Mouse (Mus musculus) ovary, postnatal 36 days (tissue): Measurements from ENCODE around the gene Jaml.
A peak's percentile ranks its signal among the peaks of the same experiment; 100 is the strongest.

Experiments used
- DNase-seq: peaks from one replicate; pipeline ENCODE4 v3.0.0; 2022; ENCODE audit warnings: low spot score, mixed read lengths

Gene Jaml

GRCm38 (mm10) chr9:45121769-45122168, 42.8 kb downstream of the Jaml start:
- DNase-seq = peak; percentile 68

GRCm38 (mm10) chr9:45122209-45122761, 43.3 kb downstream of the Jaml start:
- peak; percentile 25 for DNase-seq

- DNase-seq = no peak
Observed at GRCm38 (mm10) chr9:45125211-45125610, 46.2 kb downstream of the Jaml start.

- DNase-seq = no peak
Observed at GRCm38 (mm10) chr9:45126941-45127340, 48.0 kb downstream of the Jaml start.

GRCm38 (mm10) chr9:45130119-45130518, 51.1 kb downstream of the Jaml start:
- no peak for DNase-seq

- DNase-seq = peak; percentile 49
Observed at GRCm38 (mm10) chr9:45133484-45134310, 54.7 kb downstream of the Jaml start.

- DNase-seq = no peak
Observed at GRCm38 (mm10) chr9:45136442-45137169, 57.6 kb downstream of the Jaml start.

- DNase-seq = peak; percentile 55
Observed at GRCm38 (mm10) chr9:45138191-45139032, 59.4 kb downstream of the Jaml start, which contains the start of gene Scn4b. Scn4b (plus strand) TSS chr9:45138395.

GRCm38 (mm10) chr9:45139082-45139481, 60.1 kb downstream of the Jaml start:
- no peak for DNase-seq

- DNase-seq = no peak
Observed at GRCm38 (mm10) chr9:45140945-45141344, 62.0 kb downstream of the Jaml start.

- DNase-seq = no peak
Observed at GRCm38 (mm10) chr9:45142686-45143085, 63.7 kb downstream of the Jaml start.

GRCm38 (mm10) chr9:45145533-45146266, 66.7 kb downstream of the Jaml start:
- no peak for DNase-seq

GRCm38 (mm10) chr9:45146267-45146597, 67.2 kb downstream of the Jaml start:
- DNase-seq = peak; percentile 49

GRCm38 (mm10) chr9:45150933-45151332, 72.0 kb downstream of the Jaml start:
- DNase-seq = no peak

GRCm38 (mm10) chr9:45153361-45153760, 74.4 kb downstream of the Jaml start:
- no peak for DNase-seq
